Mouse (Mus musculus): ENCODE data around the gene Ptpn1.

The Ptpn1 gene

DNA sequence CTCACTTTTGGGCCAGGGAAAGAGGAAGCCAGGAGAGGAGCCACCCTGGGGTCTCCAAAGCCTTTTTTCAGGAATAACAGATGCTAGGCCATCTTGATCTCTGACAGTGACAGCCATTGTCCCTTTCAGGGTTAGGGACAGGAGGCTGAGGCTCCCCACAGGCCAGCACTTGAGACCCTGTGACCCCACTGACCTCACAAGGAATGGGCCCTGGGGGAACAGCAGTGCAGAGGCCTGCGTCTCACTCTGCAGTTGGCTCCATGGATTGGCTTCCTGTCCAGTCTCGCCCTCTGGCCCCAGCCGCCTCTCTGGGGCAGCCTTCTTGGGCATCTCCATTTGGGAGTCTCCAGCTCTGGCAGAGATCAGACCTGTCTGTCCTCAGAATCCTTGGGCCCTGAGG, 76.3 kb downstream of the Ptpn1 start:
- 98% methylated on average over 3 of the region's 3 CpGs for WGBS

DNA sequence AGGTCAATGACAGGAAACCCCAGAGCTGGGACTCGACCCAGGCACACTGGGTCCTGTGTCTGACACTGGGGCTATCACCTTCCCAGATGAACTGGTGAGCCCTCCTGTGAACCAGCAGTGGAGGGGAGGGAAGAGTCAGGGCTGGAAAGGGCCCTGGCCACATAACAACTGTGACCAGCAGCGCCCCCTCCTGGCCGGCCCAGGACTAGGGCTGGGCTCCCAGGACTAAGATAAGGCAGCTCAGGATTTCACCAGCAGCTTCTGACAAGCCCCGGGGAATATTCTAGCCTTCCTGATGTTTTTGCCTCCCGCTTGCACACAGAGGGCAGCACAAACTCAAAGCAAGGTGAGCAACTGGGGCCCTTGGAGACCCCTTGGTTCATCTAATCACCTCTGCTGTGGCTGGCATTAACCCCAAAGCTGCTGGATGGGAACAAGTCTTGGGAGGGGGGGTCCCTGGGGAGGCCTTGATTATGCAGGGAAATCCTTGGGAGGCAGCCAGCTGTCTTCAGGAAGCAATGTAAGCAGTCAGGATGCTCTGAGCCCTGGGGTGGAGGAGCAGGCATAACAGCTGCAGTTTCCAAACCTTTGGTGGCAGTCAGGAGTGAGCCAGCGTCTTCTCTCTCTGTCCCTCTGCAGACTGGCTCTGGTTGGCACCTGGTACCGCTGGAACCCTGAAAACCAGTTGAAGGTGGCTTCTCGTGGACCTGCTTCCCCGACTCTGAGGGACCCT, 78.2 kb downstream of the Ptpn1 start, which contains the start of gene Ripor3:
Gene Ripor3 (minus strand): TSS at position 683 of the 733 bp plus-strand sequence.
- WGBS: 49% methylated on average over 9 of the region's 9 CpGs

DNA sequence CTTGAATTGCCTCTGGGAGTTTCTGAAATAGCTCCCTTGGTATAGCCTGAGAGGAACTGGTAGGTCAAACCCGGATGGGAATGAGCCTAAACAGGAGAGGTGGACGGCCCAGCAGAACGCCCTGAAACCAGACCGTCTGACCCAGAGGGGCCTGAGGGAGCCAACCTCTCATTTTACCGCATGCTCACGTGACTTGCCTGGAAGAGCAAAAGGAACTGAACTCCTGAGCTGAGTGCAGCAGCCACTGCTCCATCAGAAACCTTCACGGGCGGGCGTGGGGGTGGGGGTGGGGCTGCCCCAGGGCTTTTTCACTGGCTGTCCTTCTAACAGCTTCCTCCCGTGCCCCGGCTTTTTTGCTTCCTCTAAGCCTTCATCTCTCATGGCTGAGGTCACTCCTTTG, 79.0 kb downstream of the Ptpn1 start:
- 73% methylated on average over 11 of the region's 11 CpGs for WGBS

DNA sequence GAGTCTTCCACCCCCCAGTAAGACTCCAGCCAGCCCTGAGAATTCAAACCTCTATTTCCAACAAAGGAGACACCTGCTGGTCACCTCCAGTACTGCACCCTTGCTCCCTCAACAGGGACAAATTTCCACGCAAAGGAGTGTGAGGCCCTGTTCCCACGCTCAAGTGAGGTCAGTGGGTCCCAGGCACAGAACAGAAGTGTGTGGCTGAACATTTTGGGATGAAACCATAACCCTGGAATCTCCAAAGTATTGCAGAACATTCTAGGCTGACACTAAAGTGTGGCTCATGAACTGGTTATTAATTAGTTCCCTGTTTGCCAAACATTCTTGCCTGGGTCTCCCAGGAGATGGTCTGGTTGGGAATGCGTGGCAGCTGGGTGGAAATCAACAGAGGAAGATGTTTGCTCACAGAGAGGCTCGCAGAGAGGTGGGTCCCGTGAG, 85.1 kb downstream of the Ptpn1 start:
- 16% methylated on average over 5 of the region's 5 CpGs for WGBS

DNA sequence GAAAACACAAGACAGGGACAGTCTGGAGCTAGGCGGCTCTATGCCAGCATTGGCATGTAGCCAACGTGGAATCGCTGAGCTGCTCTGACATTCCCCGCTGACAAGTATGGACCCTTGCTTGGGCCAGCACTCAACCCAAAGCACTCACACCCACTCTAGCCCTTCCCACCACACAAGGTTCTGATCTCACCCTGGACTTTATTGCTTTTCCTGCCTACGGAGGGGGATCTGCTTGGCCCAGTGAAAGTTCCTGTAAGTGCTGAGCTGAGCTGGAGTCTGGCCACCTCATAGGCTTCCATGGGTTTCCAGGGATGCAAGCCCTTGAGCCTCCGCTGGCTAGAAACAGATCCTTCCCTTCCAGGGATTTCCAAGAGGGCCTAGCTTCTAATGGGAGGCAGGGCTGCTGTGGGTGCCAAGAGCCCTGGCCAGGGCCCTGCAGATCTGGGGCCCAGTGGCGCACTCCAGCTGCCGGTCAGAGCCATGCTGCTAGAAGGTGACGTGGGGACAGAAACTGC, 87.4 kb downstream of the Ptpn1 start:
- 63% methylated on average over 9 of the region's 9 CpGs for WGBS

DNA sequence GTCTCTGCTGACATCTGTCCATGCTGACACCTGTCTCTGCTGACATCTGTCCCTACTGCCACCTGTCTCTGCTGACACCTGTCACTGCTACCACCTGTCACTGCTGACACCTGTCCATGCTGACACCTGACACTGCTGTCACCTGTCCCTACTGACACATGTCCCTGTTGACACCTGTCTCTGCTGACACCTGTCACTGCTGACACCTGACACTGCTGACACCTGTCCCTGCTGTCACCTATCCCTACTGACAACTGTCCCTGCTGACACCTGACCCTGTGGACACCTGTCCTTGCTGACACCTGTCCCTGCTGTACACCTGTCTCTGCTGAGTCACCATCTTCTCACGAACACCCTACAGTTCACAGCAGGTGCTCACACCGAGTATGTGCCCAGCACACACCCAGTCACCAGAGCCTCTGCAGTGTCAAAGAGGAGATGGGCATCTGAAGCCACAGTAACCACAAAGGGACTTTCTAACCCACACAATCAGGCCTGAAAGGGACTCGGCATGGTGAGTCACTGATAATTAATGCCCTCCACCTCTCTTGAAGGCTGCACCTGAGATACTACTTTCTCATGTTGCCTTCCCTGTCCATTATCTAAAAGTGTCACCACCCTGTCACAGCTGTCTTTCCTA, 92.0 kb downstream of the Ptpn1 start:
- WGBS: 60% methylated on average over 3 of the region's 3 CpGs

DNA sequence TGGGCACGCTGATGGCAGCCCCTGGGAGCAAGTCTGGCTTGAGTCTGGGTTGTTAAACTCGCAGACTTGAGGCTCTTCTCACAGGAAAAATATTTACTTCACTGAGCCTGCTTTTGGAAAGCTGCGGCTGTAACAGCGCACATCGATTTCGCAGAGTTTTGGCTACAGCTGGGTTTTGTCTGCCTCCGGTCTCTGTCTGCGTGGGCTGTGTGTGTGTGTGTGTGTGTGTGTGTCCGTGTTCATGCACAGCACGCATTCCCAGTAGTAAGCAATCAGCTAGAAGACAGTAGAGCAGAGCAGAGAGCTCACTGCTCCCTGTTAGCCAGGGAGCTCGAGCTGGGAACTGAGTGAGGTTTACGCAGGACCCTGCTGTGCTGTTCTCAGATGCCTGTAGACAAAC, 93.3 kb downstream of the Ptpn1 start:
- 35% methylated on average over 12 of the region's 12 CpGs for WGBS

DNA sequence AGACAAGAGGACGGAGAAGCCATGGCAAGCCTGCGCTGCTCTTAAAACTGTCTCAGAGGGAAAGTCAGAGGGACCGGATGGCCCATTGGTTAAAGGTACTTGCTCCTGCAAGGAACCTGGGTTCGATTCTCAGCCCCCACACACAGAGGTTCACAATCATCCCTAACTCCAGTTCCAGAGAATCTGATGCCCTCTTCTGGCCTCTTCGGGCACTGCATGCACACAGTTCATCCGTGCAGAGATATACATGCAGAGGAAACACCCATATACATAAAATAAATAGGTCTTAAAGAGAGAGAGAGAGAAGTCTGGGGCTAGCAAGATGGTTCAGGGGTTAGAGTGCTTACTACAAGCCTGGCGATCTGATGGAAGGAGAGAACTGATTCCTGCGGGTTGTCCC, 94.0 kb downstream of the Ptpn1 start:
- WGBS: 92% methylated on average over 8 of the region's 8 CpGs

DNA sequence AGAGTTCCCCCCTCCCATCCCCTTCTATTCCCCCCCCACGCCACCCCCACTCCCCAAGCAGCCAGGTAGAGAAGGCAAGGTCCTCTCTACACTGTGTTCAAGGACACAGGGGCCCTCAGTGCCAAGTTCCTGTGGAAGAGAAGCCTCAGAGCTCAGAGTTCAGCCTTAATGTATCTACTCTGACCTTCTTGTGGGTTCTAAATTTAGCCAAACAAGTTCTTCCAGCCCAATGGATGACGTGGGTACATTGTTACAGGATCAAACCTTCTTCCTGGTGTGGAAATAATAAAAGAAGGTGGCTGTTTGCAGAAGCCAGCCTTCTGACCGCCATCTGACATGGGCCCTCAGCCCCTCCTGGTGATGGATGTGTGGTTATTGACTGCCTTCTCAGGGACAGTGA, 94.6 kb downstream of the Ptpn1 start:
- WGBS: 56% methylated on average over 3 of the region's 3 CpGs

DNA sequence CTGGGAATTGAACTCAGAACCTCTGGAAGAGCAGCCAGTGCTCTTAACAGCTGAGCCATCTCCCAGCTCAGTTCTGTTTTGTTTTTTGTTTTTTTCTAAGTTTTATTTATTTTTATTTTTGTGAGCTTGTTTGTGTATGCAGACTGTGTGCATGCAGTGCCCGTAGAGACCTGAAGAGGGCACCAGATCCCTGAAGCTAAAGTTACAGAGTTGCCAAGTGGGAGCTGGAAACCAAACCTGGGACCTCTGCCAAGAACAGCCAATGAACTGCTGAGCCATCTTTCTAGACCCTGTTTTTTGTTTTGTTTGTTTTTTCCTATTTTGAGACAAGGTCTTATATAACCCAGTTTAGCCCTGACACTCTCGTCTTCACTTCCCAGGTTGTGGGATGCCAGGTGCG, 96.5 kb downstream of the Ptpn1 start:
- WGBS: 97% methylated on average over 3 of the region's 3 CpGs
